Mouse (Mus musculus): ENCODE results near the gene Lifr.

DNA sequence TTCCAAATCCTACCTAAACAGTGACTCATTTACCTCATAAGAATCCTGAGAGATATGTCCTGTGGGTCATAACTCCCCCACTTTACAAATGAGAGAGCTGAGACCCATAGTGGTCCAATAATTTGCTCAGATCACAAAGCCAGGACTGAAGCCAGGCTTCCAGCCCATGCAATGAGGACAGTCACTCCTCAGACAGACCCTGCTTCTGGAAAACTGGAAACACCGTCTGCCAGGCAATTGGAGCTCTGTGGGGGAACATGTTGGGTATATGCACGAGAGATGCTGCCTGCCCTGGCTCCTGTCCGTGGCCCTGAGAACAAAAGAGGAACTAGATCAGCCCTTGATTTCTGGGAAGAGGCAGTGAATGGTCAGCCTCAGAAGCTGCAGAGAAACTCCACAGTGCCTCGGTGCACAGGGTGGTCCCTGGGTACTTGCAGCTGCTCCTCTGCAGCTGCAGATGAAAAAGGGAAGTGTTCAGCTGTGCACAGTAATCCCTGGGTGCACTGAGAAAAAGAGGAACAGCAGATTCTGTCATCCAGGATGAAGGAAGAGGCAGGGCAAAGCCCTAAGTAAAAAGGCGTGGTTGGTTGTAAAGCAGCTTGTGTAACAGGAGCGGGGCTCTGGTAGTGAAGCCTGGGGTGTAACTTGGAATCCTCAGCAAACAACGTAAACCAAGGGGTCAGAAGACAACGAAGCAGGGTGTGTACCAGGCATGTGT, 5.5 kb upstream of the Lifr start:
- TF ChIP-seq CTCF (IDR thresholded peaks at IDR 0.05; ENCODE audit: borderline replicate concordance, extremely low read depth, insufficient read depth, insufficient read length): no peak
- no peak for TF ChIP-seq POLR2A (IDR thresholded peaks at IDR 0.05; ENCODE audit: borderline replicate concordance, extremely low read depth, insufficient read depth, insufficient read length, poor library complexity, severe bottlenecking)

All from brain, embryonic 14.5 days (tissue).